Comparison of ENCODE assay signal across 16 mouse cellular contexts in the genomic region with DNA sequence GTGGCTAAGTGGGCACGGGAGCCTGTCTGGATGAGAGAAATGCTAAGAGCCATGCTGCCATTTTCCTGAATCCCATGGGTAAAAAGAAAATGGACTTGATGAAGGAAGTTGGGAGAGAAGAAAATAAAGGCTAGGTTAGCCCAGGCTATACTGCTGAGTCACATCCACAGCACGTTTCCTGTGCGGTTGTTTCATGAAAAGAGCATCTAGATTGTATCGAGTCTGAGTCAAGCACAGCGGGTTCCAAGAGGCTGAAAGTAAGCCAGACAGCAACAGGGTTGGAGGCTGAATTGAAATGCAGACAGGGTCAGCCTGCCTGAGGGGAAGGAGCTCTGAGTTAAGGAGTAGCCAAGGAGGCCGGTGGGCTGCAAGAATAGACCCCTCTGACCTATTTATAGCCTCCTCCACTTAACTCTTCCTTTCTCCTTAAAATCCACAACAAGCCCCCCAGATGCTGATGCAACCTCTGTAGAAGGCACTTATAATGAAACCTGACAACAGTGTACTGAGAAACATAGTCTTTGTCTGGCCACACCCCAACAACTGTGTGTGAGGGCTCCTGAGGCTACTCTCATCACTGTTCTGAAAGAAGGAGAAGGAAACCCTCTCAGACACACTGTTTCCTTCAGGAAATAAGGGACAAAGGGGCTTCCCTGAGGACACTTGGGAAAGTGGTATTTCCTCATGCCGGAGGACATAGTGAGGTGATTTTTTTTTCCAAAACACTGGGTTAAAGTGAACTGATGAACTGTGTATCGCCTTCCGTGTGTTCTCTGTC.
DNase-seq lines count a peak whose midpoint lies in the region; ATAC-seq and TF ChIP-seq lines count a peak whose summit lies in the region.
"Had no signal": no experiment of that assay in that cellular context is flagged by ENCODE, and none has a peak within 500 bp of the region (broad histone marks: within the 10 kb centered on the region; RNA-seq: fewer than 3 reads in every experiment).

No protein-coding gene starts in this region.

- no peak for TF ChIP-seq CTCF in E14TG2a.4 (conservative IDR thresholded peaks at IDR 0.05; ENCODE audit: low read length)
- no peak for TF ChIP-seq CTCF in ES-Bruce4 (IDR thresholded peaks at IDR 0.05; ENCODE audit: low read depth, low read length)
- no peak for TF ChIP-seq CTCF in heart, postnatal 0 days (IDR thresholded peaks at IDR 0.05; ENCODE audit: low read depth)

- H3K4me1 ChIP-seq in E14TG2a.4 (replicated peaks; ENCODE audit: low read depth, low read length) (peaks cover 41% of the 10 kb centered on the region), ES-Bruce4 (ENCODE audit: control insufficient read depth, insufficient read depth, low read length) (peaks cover 13% of the 10 kb centered on the region)
- no peaks in the 10 kb centered on the region; the same call in 1 of the 2 replicates for H3K4me1 ChIP-seq in heart, postnatal 0 days (ENCODE audit: control insufficient read depth, insufficient read depth)

- ATAC-seq in heart, postnatal 0 days (ENCODE audit: insufficient read depth, low read depth) = 0 out of 2 replicates have a peak, but pooled peaks have one; percentile 34
- ATAC-seq: inflammation-experienced regulatory T-cells, adult 6 months had no signal

- H3K4me2 ChIP-seq in heart, postnatal 0 days (ENCODE audit: low read depth, low read length) = no peak overlapping the region
- H3K4me2 ChIP-seq: embryonic facial prominence, embryonic 13.5 days; liver, embryonic 11.5 days had no signal

- H3K27me3 ChIP-seq in E14TG2a.4 (ENCODE audit: insufficient read depth, low read length) = no peaks in the 10 kb centered on the region
- H3K27me3 ChIP-seq in ES-Bruce4 (ENCODE audit: control insufficient read depth, insufficient read depth, low read length, poor library complexity, severe bottlenecking) = no peaks in the 10 kb centered on the region
- no peaks in the 10 kb centered on the region for H3K27me3 ChIP-seq in heart, postnatal 0 days (ENCODE audit: control insufficient read depth, insufficient read depth, low read length)
- H3K27me3 ChIP-seq: embryonic facial prominence, embryonic 13.5 days had no signal

- H3K36me3 ChIP-seq in E14TG2a.4 (ENCODE audit: insufficient read depth, low read length) (peaks cover 14% of the 10 kb centered on the region; the same call in 1 of the 2 replicates), ES-Bruce4 (ENCODE audit: control insufficient read depth, insufficient read depth, low read length, poor library complexity, severe bottlenecking) (no peaks in the 10 kb centered on the region)
- H3K36me3 ChIP-seq in heart, postnatal 0 days (replicated peaks; ENCODE audit: control insufficient read depth, insufficient read depth, low read length) = no peaks in the 10 kb centered on the region
- H3K36me3 ChIP-seq: embryonic facial prominence, embryonic 13.5 days had no signal

- TF ChIP-seq EP300 in ES-Bruce4 (IDR thresholded peaks at IDR 0.05; ENCODE audit: insufficient read depth, low read depth, low read length) = peak; percentile 93
- 0 out of 2 replicates have a peak, but pooled peaks have one; percentile 40 for TF ChIP-seq EP300 in heart, postnatal 0 days (IDR thresholded peaks at IDR 0.05; ENCODE audit: low read depth)

- no peak for TF ChIP-seq POLR2A in ES-Bruce4 (IDR thresholded peaks at IDR 0.05; ENCODE audit: insufficient read depth, low read length)

- peak overlapping the region; percentile 14; the same call in 1 of the 2 replicates for H3K4me3 ChIP-seq in E14TG2a.4 (replicated peaks; ENCODE audit: low read length)
- H3K4me3 ChIP-seq in ES-Bruce4 (ENCODE audit: low read depth, low read length) = no peak overlapping the region
- no peak overlapping the region for H3K4me3 ChIP-seq in heart, postnatal 0 days (ENCODE audit: low read depth, low read length)
- H3K4me3 ChIP-seq: embryonic facial prominence, embryonic 13.5 days had no signal

- H3K9ac ChIP-seq in ES-Bruce4 (ENCODE audit: low read depth, poor library complexity, severe bottlenecking) = no peak overlapping the region
- no peak overlapping the region for H3K9ac ChIP-seq in heart, postnatal 0 days (replicated peaks; ENCODE audit: low read depth, low read length)
- H3K9ac ChIP-seq: embryonic facial prominence, embryonic 13.5 days had no signal

- DNase-seq in kidney, adult 11 months = peak; percentile 8
- DNase-seq in kidney, postnatal 10 days = no peak
- no peak for DNase-seq in heart, postnatal 0 days (ENCODE audit: low spot score)
- DNase-seq in left cerebral cortex, adult 9 months (ENCODE audit: low spot score in 2 of 2) = no peak
- DNase-seq in liver = no peak
- no peak for DNase-seq in cerebellum, adult 18-20 months
- DNase-seq: adrenal gland, adult 8-10 months; cerebellum, postnatal 36 days; layer of hippocampus, adult 9-11 months; midbrain, embryonic 14.5 days; right cerebral cortex, postnatal 4 days had no signal

- peak overlapping the region; percentile 96 for H3K27ac ChIP-seq in ES-Bruce4 (ENCODE audit: insufficient read depth, low read length)
- peak overlapping the region; percentile 63 for H3K27ac ChIP-seq in heart, postnatal 0 days (ENCODE audit: low read depth)
- H3K27ac ChIP-seq: embryonic facial prominence, embryonic 13.5 days had no signal

- WGBS in heart, postnatal 0 days = 68% methylated on average over 9 of the region's 9 CpGs

- H3K9me3 ChIP-seq in E14TG2a.4 (ENCODE audit: low read length) = peaks cover 26% of the 10 kb centered on the region
- peaks cover 19% of the 10 kb centered on the region for H3K9me3 ChIP-seq in ES-Bruce4 (replicated peaks; ENCODE audit: control insufficient read depth, insufficient read depth, low read length, poor library complexity, severe bottlenecking)
- no peaks in the 10 kb centered on the region for H3K9me3 ChIP-seq in heart, postnatal 0 days (replicated peaks; ENCODE audit: control insufficient read depth, low read length)
- H3K9me3 ChIP-seq: embryonic facial prominence, embryonic 13.5 days had no signal
